Mouse (Mus musculus): ENCODE data around the gene Armh3. TPM values are rescaled to one million over a fixed set of nuclear protein-coding genes. Genes with fewer than 3 reads are reported as not detected.

Gene Armh3
- polyA plus RNA-seq, 1 experiment from 2014 or later: 10.1 TPM

- Histone ChIP-seq H3K9me3 (ENCODE audit: control insufficient read depth) (no peaks in the 10 kb centered on the region), H3K27me3 (replicated peaks; ENCODE audit: control insufficient read depth, insufficient read depth, low read length) (no peaks in the 10 kb centered on the region), H3K9ac (ENCODE audit: low read depth, low read length) (no peak overlapping the region), H3K4me3 (ENCODE audit: low read depth, low read length) (no peak overlapping the region), H3K4me2 (replicated peaks; ENCODE audit: low read depth) (no peak overlapping the region), H3K4me1 (replicated peaks; ENCODE audit: control insufficient read depth, insufficient read depth, low read length) (no peaks in the 10 kb centered on the region), H3K36me3 (ENCODE audit: control insufficient read depth, insufficient read depth) (0 out of 2 replicates have a peak, but pooled peaks cover 3% of the 10 kb centered on the region), H3K27ac (ENCODE audit: low read depth, low read length) (no peak overlapping the region)
- TF ChIP-seq CTCF (IDR thresholded peaks at IDR 0.05; ENCODE audit: low read depth): peak; percentile 67
- no peak for ATAC-seq
- WGBS: 84% methylated on average over 3 of the region's 3 CpGs
These were observed 151.1 kb downstream of the Armh3 start for GRCm38 (mm10) chr19:45847016-45847732.

- no peak overlapping the region for H3K4me2 ChIP-seq (replicated peaks; ENCODE audit: low read depth)
- H3K4me1 ChIP-seq (replicated peaks; ENCODE audit: control insufficient read depth, insufficient read depth, low read length): no peaks in the 10 kb centered on the region
- WGBS: 71% methylated on average over 3 of the region's 3 CpGs
- H3K36me3 ChIP-seq (ENCODE audit: control insufficient read depth, insufficient read depth): peaks cover 7% of the 10 kb centered on the region; the same call in 1 of the 2 replicates
- H3K4me3 ChIP-seq (ENCODE audit: low read depth, low read length): no peak overlapping the region
- H3K9ac ChIP-seq (ENCODE audit: low read depth, low read length): no peak overlapping the region
- H3K27ac ChIP-seq (ENCODE audit: low read depth, low read length): no peak overlapping the region
- no peaks in the 10 kb centered on the region for H3K27me3 ChIP-seq (replicated peaks; ENCODE audit: control insufficient read depth, insufficient read depth, low read length)
- no peak for ATAC-seq
- TF ChIP-seq CTCF (IDR thresholded peaks at IDR 0.05; ENCODE audit: low read depth): no peak
- H3K9me3 ChIP-seq (ENCODE audit: control insufficient read depth): no peaks in the 10 kb centered on the region
These were observed 154.1 kb downstream of the Armh3 start for GRCm38 (mm10) chr19:45844209-45844608.

GRCm38 (mm10) chr19:45843424-45843823, 154.9 kb downstream of the Armh3 start:
- no peak overlapping the region for H3K4me3 ChIP-seq (ENCODE audit: low read depth, low read length)
- H3K27ac ChIP-seq (ENCODE audit: low read depth, low read length): no peak overlapping the region
- WGBS: 43% methylated on average over 10 of the region's 10 CpGs
- TF ChIP-seq CTCF (IDR thresholded peaks at IDR 0.05; ENCODE audit: low read depth): no peak
- no peak overlapping the region for H3K9ac ChIP-seq (ENCODE audit: low read depth, low read length)
- peaks cover 7% of the 10 kb centered on the region; the same call in 1 of the 2 replicates for H3K36me3 ChIP-seq (ENCODE audit: control insufficient read depth, insufficient read depth)
- no peak overlapping the region for H3K4me2 ChIP-seq (replicated peaks; ENCODE audit: low read depth)
- ATAC-seq: no peak
- H3K9me3 ChIP-seq (ENCODE audit: control insufficient read depth): no peaks in the 10 kb centered on the region
- H3K27me3 ChIP-seq (replicated peaks; ENCODE audit: control insufficient read depth, insufficient read depth, low read length): no peaks in the 10 kb centered on the region
- H3K4me1 ChIP-seq (replicated peaks; ENCODE audit: control insufficient read depth, insufficient read depth, low read length): no peaks in the 10 kb centered on the region

GRCm38 (mm10) chr19:45837050-45837994, 161.0 kb downstream of the Armh3 start:
- WGBS: 78% methylated on average over 12 of the region's 12 CpGs
- Histone ChIP-seq H3K4me2 (replicated peaks; ENCODE audit: low read depth) (no peak overlapping the region), H3K27me3 (replicated peaks; ENCODE audit: control insufficient read depth, insufficient read depth, low read length) (no peaks in the 10 kb centered on the region), H3K9me3 (ENCODE audit: control insufficient read depth) (no peaks in the 10 kb centered on the region), H3K4me3 (ENCODE audit: low read depth, low read length) (no peak overlapping the region), H3K4me1 (replicated peaks; ENCODE audit: control insufficient read depth, insufficient read depth, low read length) (no peaks in the 10 kb centered on the region), H3K9ac (ENCODE audit: low read depth, low read length) (no peak overlapping the region), H3K27ac (ENCODE audit: low read depth, low read length) (no peak overlapping the region), H3K36me3 (ENCODE audit: control insufficient read depth, insufficient read depth) (peaks cover 4% of the 10 kb centered on the region; the same call in 1 of the 2 replicates)
- no peak for TF ChIP-seq CTCF (IDR thresholded peaks at IDR 0.05; ENCODE audit: low read depth)
- no peak for ATAC-seq

- 73% methylated on average over 10 of the region's 10 CpGs for WGBS
These were observed 162.8 kb downstream of the Armh3 start for GRCm38 (mm10) chr19:45835490-45835889.

GRCm38 (mm10) chr19:45833665-45834064, 164.6 kb downstream of the Armh3 start:
- H3K9ac ChIP-seq (ENCODE audit: low read depth, low read length): no peak overlapping the region
- 90% methylated on average over 10 of the region's 10 CpGs for WGBS
- no peaks in the 10 kb centered on the region for H3K9me3 ChIP-seq (ENCODE audit: control insufficient read depth)
- no peak overlapping the region for H3K4me2 ChIP-seq (replicated peaks; ENCODE audit: low read depth)
- H3K36me3 ChIP-seq (ENCODE audit: control insufficient read depth, insufficient read depth): no peaks in the 10 kb centered on the region
- H3K27me3 ChIP-seq (replicated peaks; ENCODE audit: control insufficient read depth, insufficient read depth, low read length): no peaks in the 10 kb centered on the region
- H3K4me1 ChIP-seq (replicated peaks; ENCODE audit: control insufficient read depth, insufficient read depth, low read length): no peaks in the 10 kb centered on the region
- ATAC-seq: no peak
- TF ChIP-seq CTCF (IDR thresholded peaks at IDR 0.05; ENCODE audit: low read depth): no peak
- no peak overlapping the region for H3K27ac ChIP-seq (ENCODE audit: low read depth, low read length)
- no peak overlapping the region for H3K4me3 ChIP-seq (ENCODE audit: low read depth, low read length)

More at GRCm38 (mm10) chr19:45835490-45835889, 162.8 kb downstream of the Armh3 start:
- no peak overlapping the region for H3K9ac ChIP-seq (ENCODE audit: low read depth, low read length)
- H3K4me2 ChIP-seq (replicated peaks; ENCODE audit: low read depth): no peak overlapping the region
- no peaks in the 10 kb centered on the region for H3K9me3 ChIP-seq (ENCODE audit: control insufficient read depth)
- ATAC-seq: no peak
- H3K27me3 ChIP-seq (replicated peaks; ENCODE audit: control insufficient read depth, insufficient read depth, low read length): no peaks in the 10 kb centered on the region
- TF ChIP-seq CTCF (IDR thresholded peaks at IDR 0.05; ENCODE audit: low read depth): no peak
- no peaks in the 10 kb centered on the region for H3K4me1 ChIP-seq (replicated peaks; ENCODE audit: control insufficient read depth, insufficient read depth, low read length)
- no peaks in the 10 kb centered on the region for H3K36me3 ChIP-seq (ENCODE audit: control insufficient read depth, insufficient read depth)
- no peak overlapping the region for H3K4me3 ChIP-seq (ENCODE audit: low read depth, low read length)
- no peak overlapping the region for H3K27ac ChIP-seq (ENCODE audit: low read depth, low read length)

All from intestine, postnatal 0 days (tissue).